Mouse (Mus musculus): Measurements from ENCODE around the gene Tnni2.

Gene Tnni2

GRCm38 (mm10) chr7:142483136-142483535, 41.5 kb downstream of the Tnni2 start:
- no peak for DNase-seq (ENCODE audit: low spot score)

DNA sequence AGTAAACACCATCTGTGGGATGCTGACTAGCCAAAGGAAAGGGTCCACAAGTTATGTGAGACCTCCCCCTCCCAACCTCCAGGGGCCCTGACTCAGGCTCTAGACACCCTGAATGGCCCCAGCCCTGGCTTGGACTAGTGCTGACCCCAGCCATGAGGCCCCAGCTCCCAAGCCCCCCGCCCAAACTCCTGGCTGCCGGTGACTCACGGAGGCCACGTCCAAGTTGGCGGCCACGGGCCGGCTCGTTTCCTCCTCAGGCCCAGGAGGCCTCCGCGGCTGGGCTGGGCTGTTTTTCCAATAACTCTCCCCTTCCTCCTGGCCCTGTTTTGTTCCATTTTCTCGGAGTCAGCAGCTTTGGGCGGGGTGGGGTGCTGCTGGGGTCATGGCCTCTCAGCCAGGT, 43.2 kb downstream of the Tnni2 start:
- DNase-seq (ENCODE audit: low spot score) = no peak

- no peak for DNase-seq (ENCODE audit: low spot score)
These were observed 45.1 kb downstream of the Tnni2 start for GRCm38 (mm10) chr7:142486751-142487162.

DNA sequence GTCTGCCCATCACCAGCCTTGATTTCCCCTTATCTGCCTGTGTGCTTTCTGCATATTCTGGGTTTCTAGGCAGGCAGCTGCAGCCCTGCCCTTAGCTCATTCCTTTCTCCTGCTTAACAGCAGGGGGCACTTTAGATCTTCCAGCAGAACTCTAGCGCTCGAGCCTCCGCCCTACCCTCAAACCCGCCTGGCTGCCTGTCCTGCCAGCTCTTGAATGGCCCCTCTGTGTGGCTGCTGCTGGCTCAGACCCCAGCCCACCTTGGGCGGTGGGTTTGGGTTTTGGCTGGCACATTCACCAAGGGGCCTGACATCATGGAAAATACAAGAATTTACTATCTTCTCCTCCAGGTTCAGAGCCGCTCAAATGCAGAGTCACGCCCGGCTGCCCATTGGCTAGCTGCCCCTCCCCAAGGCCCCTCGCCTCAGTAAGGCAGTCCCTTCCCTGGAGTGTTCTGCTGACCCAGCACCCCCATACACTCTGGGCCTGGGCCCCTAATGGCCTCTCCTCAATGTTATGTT, 45.8 kb downstream of the Tnni2 start:
- peak; percentile 83 for DNase-seq (ENCODE audit: low spot score)

DNA sequence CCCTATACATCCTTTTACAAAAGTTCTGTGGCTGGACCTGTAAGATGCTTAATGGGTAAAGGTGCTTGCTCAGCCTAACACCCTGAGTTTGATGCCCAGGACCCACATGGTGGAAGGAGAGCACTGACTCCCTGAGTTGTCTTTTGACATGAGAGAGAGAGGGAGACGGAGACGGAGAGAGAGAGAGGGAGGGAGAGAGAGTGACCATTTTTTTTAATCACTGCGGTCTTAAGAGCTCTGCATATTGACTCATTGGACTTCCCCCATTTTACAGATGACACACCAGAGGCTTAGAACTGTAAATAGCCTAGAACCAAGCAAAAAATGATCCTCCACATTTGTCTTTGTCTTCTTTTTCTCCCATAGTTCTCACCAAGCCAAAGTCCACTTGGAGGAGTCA, 46.4 kb downstream of the Tnni2 start:
- no peak for DNase-seq (ENCODE audit: low spot score)

DNA sequence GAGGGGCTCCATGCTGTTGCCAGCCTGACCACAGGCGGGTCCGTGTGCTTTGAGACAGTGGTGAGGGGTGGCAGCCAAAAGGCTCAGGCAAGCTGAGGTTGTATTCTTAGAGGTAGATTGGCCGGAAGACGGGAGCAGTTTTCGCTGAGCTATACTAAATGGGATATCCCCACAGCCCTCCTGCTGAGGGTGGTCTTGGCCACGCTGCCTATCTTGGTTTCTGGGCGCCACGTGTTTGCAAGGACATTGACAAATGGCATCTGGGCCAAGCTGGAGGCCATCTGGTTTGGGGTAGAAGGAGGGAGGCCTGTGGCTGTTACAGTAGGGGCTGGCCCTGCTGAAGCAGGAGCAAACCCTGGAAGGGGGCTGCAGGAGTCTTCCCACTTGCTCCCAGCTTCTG, 51.9 kb downstream of the Tnni2 start:
- no peak for DNase-seq (ENCODE audit: low spot score)
